Mouse (Mus musculus): ENCODE results near the gene Fbxl21.

DNA sequence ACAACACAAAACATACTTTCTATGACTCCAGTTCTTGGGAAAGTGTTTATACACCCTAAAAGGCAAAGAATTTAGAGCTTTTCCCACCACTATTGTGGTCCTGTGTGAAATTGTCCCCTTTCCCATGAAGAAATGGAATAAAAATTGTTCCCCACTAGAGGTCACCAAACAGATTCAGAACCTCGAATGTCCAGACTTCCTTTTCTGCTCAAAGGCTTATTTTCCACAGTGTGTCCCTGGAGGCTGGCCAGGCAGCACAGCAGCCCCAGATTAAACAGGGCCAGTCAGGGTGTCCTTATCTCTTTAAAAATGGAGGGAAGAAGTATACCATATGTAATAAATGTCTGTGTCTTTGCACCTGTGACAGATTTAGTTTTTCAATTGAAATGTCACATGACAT, 33.7 kb downstream of the Fbxl21 start:
- TF ChIP-seq CTCF (IDR thresholded peaks at IDR 0.05; ENCODE audit: low read depth), result peak; percentile 61
- no peak for TF ChIP-seq EP300 (IDR thresholded peaks at IDR 0.05; ENCODE audit: low read depth)

All from heart, postnatal 0 days (tissue).